Mouse (Mus musculus) bone marrow, adult 2 months (tissue): ENCODE results near the gene Cdc42bpa. TPM values are rescaled to one million over a fixed set of nuclear protein-coding genes. Genes with fewer than 3 reads are reported as not detected.

Source experiments
- H3K27ac ChIP-seq: fragments of 200-500 bp; 2 replicates; pipeline ENCODE4 v1.5.1; 2012; ENCODE audit warnings: low read depth, mild to moderate bottlenecking, control low read depth, inconsistent platforms, low read length; ENCODE audit not compliant: control insufficient read depth, poor library complexity, insufficient read depth
- H3K4me1 ChIP-seq: fragments of 200-500 bp; 2 replicates; pipeline ENCODE4 v1.6.1; 2011; ENCODE audit warnings: low read length; ENCODE audit not compliant: control insufficient read depth, insufficient read depth
- H3K4me3 ChIP-seq: fragments of 200-500 bp; replicated peaks from 2 replicates; pipeline ENCODE3; 2011; ENCODE audit warnings: mild to moderate bottlenecking, low read depth, low read length, control low read depth; ENCODE audit not compliant: control insufficient read depth
- CTCF ChIP-seq: fragments of 200-500 bp; IDR thresholded peaks from 2 replicates; pipeline ENCODE4 v1.5.1; 2011; ENCODE audit warnings: low read length, control low read depth; ENCODE audit not compliant: control insufficient read depth, insufficient read depth
- POLR2A ChIP-seq: fragments of 200-500 bp; IDR thresholded peaks from 2 replicates; pipeline ENCODE4 v1.6.1; 2011; ENCODE audit warnings: low read depth, mild to moderate bottlenecking, control low read depth, low read length, borderline replicate concordance; ENCODE audit not compliant: control insufficient read depth
- WGBS: fragments of 180-500 bp; shearing (Covaris S2); methylation state at CpG from one replicate; pipeline ENCODE4 v1.1.7; 2018; 5-methylcytosine and 5-hydroxymethylcytosine counted together
- polyA plus RNA-seq: library from polyadenylated mRNA; stranded (reverse); fragments of >200 nt; gene quantifications from 2 replicates; pipeline ENCODE4 v1.2.4, GENCODE M21; 2011; ENCODE audit warnings: low replicate concordance; ENCODE audit not compliant: missing spikeins, insufficient read depth, insufficient read length

Cdc42bpa gene
- polyA plus RNA-seq, 1 experiment = 8.7 TPM

DNA sequence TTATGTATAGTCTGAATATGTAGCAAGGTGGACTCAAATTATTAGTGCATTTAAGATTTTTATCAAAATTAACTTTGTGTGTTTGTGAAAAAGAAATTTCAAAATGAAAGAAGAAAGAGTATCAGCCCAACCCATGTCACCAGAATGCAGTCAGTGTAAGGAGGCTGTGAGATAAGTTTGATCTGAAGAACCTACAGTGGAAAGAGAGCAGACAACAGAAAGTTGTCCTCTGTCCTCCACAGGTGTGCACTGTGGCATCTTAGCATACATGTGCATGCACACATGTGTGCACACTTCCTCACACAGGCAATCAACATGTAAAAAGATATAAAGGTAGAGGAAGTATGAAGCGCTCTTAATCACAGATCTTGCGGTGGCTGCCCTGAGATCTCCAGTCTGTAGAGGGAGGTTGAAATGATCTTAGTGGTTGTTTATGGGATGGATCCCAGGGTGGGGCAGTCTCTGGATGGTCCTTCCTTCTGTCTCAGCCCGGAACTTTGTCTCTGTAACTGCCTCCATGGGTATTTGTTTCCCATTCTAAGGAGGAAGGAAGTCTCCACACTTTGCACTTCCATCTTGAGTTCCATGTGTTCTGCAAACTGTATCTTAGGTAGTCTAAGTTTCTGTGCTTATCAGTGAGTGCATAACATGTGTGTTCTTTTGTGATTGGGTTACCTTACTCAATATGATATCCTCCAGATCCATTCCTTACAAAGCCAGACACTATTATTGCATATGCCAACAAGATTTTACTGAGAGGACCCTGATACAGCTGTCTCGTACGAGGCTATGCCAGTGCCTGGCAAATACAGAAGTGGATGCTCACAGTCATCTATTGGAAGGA lies 71.7 kb downstream of the Cdc42bpa start:
- TF ChIP-seq POLR2A = no peak
- no peak for TF ChIP-seq CTCF
- Histone ChIP-seq H3K4me1 (no peaks in the 10 kb centered on the region; the same call in 1 of the 2 replicates), H3K4me3 (no peak overlapping the region), H3K27ac (no peak overlapping the region)
- 77% methylated on average over 5 of the region's 5 CpGs for WGBS

- H3K4me3 ChIP-seq = no peak overlapping the region
- WGBS = 86% methylated on average over 3 of the region's 3 CpGs
- TF ChIP-seq CTCF (no peak), POLR2A (no peak)
- H3K27ac ChIP-seq = no peak overlapping the region
- no peaks in the 10 kb centered on the region for H3K4me1 ChIP-seq
Measured at GRCm38 (mm10) chr1:180037461-180037860, 77.2 kb downstream of the Cdc42bpa start.

DNA sequence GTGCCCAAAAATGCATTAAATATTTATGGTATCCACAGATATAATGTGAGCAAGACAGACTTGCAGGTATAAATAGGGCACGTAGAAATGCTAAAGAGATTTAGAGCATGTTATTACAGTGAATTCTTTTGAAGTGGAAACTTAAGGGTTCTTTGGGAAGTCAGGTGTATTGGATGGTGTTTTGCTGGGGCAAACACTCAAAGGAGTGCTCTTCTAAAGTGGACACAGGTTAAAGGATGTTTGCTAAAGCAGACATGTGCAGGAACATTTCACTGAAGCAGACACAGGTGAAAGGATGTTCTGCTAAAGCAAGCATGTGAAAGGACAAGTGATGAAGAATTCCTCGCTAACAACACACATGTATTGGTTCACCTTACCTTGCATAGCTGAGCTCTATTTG lies 83.9 kb downstream of the Cdc42bpa start:
- TF ChIP-seq CTCF = no peak
- TF ChIP-seq POLR2A = no peak
- Histone ChIP-seq H3K4me3 (no peak overlapping the region), H3K4me1 (no peaks in the 10 kb centered on the region), H3K27ac (no peak overlapping the region)
- 83% methylated on average over 2 of the region's 2 CpGs for WGBS

GRCm38 (mm10) chr1:180045172-180045571 lies 84.9 kb downstream of the Cdc42bpa start:
- Histone ChIP-seq H3K4me1 (no peaks in the 10 kb centered on the region), H3K27ac (no peak overlapping the region), H3K4me3 (no peak overlapping the region)
- TF ChIP-seq CTCF (no peak), POLR2A (no peak)

DNA sequence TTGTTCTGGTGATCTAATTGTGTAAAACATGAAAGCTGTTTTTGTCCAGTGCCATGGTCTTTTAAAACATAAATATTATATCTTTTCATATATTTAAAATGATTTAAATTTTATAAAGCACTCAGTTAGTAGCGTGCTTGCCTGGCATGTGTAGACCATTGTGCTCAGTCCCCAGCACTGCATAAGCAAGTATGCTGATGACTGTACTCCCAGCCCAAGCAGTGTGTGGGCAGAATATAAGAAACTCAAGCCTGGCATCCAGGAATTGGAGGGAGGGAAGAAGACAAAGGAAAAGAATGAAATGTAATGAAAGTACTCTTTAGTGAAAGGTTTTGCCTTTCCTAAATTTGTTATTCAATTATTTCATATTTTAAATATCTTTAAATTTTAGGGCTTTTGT lies 128.9 kb downstream of the Cdc42bpa start:
- Histone ChIP-seq H3K27ac (no peak overlapping the region), H3K4me1 (no peaks in the 10 kb centered on the region), H3K4me3 (no peak overlapping the region)
- TF ChIP-seq POLR2A (no peak), CTCF (no peak)
- WGBS = 92% methylated on average over 1 of the region's 1 CpGs

DNA sequence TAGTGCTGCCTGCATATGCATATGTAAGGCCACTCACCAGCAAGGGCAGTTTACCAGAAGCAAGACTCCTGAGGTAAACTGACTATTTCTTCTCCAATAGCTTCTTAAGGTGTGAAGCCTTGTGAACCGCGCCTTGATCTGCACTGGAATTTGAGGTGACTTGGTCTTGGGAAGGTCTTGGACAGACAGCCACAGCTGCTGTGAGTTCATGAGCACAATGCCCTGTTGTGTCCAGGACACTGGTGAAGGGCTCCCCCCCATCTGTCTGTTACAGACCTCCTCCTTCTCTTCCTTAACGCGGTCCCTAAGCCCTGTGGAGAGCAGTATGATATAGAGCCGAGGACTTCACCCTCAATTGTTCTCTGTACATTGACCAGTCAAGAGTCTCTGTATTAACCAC lies 138.2 kb downstream of the Cdc42bpa start:
- Histone ChIP-seq H3K4me3 (no peak overlapping the region), H3K27ac (no peak overlapping the region), H3K4me1 (no peaks in the 10 kb centered on the region)
- WGBS = 95% methylated on average over 5 of the region's 5 CpGs
- TF ChIP-seq CTCF (no peak), POLR2A (no peak)

DNA sequence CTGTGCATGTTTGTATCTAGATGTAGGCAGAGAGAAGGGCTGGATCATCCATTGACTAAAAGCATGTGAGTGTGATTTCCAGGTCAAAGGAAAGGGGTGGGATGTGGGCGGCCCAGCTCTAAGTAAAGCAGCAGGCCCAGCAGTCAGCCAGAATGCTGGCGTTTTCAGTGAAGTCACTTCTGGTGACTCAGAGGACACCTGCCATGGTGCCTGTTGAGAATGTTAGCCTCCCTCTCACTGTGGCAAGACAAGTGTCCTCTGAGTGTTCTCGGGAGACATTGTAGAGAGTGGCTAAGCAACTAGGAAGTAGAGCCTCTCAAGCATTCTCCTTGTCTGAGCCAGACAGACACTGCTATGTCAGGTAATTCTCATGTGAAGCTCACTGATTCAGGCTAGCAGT lies 144.3 kb downstream of the Cdc42bpa start:
- Histone ChIP-seq H3K27ac (no peak overlapping the region), H3K4me1 (no peaks in the 10 kb centered on the region), H3K4me3 (no peak overlapping the region)
- WGBS = 80% methylated on average over 3 of the region's 3 CpGs
- TF ChIP-seq POLR2A (no peak), CTCF (no peak)

DNA sequence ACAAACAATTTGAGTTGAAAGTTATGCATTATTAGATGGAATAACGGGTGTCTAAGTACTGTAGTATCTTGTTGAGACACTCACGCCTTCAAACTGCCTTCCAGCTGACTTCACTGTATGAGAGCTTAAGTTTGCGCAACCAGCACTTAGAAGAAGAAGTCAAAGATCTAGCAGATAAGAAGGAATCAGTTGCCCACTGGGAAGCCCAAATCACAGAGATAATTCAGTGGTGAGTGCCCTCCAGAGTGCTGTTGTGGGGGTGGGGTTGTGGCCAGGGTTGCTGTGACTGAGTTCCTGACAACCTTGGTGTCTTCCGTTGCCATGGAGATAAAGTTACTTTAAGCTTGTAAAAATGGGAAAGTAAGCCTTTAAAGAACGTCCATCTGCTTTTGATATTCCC lies 148.8 kb downstream of the Cdc42bpa start:
- WGBS = 22% methylated on average over 5 of the region's 5 CpGs
- Histone ChIP-seq H3K27ac (no peak overlapping the region), H3K4me1 (no peaks in the 10 kb centered on the region)

More for the DNA sequence above, 148.8 kb downstream of the Cdc42bpa start:
- no peak for TF ChIP-seq CTCF
- TF ChIP-seq POLR2A = no peak
- no peak overlapping the region for H3K4me3 ChIP-seq
